Mouse (Mus musculus) midbrain, postnatal 0 days (tissue): Measurements from ENCODE around the gene Mief2. TPM values are rescaled to one million over a fixed set of nuclear protein-coding genes. Genes with fewer than 3 reads are reported as not detected.

ENCODE experiments used
- ATAC-seq: fragments of 200-750 bp; cut with Nextera tagmentation; 2 replicates; pipeline ENCODE4 v1.8.0; 2017; ENCODE audit warnings: moderate number of reproducible peaks, mild to moderate bottlenecking, moderate TSS enrichment, moderate library complexity; ENCODE audit not compliant: low FRiP score
- DNase-seq: peaks from one replicate; pipeline ENCODE4 v3.0.0-alpha.2; 2015; ENCODE audit warnings: low spot score
- H3K27ac ChIP-seq: fragments of 300-500 bp; sonication (generic); 2 replicates; pipeline ENCODE4 v1.5.1; 2014; ENCODE audit warnings: low read depth, mild to moderate bottlenecking, low read length, mixed read lengths
- H3K27me3 ChIP-seq: fragments of 300-500 bp; sonication (generic); 2 replicates; pipeline ENCODE4 v1.6.1; 2014; ENCODE audit warnings: low read length, control low read depth, mixed read lengths; ENCODE audit not compliant: insufficient read depth
- H3K36me3 ChIP-seq: fragments of 300-500 bp; sonication (generic); 2 replicates; pipeline ENCODE4 v1.6.1; 2014; ENCODE audit warnings: low read length, control low read depth, mixed read lengths; ENCODE audit not compliant: insufficient read depth
- H3K4me1 ChIP-seq: fragments of 300-500 bp; sonication (generic); 2 replicates; pipeline ENCODE4 v1.6.1; 2014; ENCODE audit warnings: mild to moderate bottlenecking, control low read depth, antibody characterized with exemption, low read length, mixed read lengths; ENCODE audit not compliant: insufficient read depth
- H3K4me2 ChIP-seq: fragments of 300-500 bp; sonication (generic); 2 replicates; pipeline ENCODE4 v1.6.1; 2014; ENCODE audit warnings: low read depth, mild to moderate bottlenecking, low read length, mixed read lengths; ENCODE audit not compliant: poor library complexity, severe bottlenecking
- H3K4me3 ChIP-seq: fragments of 300-500 bp; sonication (generic); 2 replicates; pipeline ENCODE4 v1.5.1; 2014; ENCODE audit warnings: low read depth, mild to moderate bottlenecking, low read length, moderate library complexity
- H3K9ac ChIP-seq: fragments of 300-500 bp; sonication (generic); replicated peaks from 2 replicates; pipeline ENCODE4 v1.6.1; 2014; ENCODE audit warnings: mild to moderate bottlenecking, low read length, moderate library complexity, mixed read lengths; ENCODE audit not compliant: poor library complexity, severe bottlenecking
- H3K9me3 ChIP-seq: fragments of 300-500 bp; sonication (generic); 2 replicates; pipeline ENCODE4 v1.6.1; 2016; ENCODE audit warnings: low read length, control low read depth
- CTCF ChIP-seq: IDR thresholded peaks from 2 replicates; pipeline ENCODE4 v1.5.1; 2016; ENCODE audit warnings: antibody characterized with exemption, mild to moderate bottlenecking
- WGBS: fragments of 180-500 bp; shearing (Covaris S2); extraction: QIAGEN DNeasy Blood & Tissue Kit; methylation state at CpG from one replicate; pipeline ENCODE4 v1.1.7; 2014; 5-methylcytosine and 5-hydroxymethylcytosine counted together
- polyA plus RNA-seq: library from polyadenylated mRNA; unstranded; fragments of >200 nt; fragmentation: Nextera tagmentation; extraction: Ambion mirVana; gene quantifications from 2 replicates; pipeline ENCODE4 v1.2.1, GENCODE M21; 2015
- total RNA-seq: library from RNA; depleted of rRNA; stranded (reverse); fragments of >200 nt; gene quantifications from 2 replicates; pipeline ENCODE4 v1.2.3, GENCODE M21; 2014

Mief2 gene
- total and polyA plus RNA-seq, 2 experiments from 2014 or later = 24.0 to 36.6 TPM

- no peak overlapping the region for H3K27ac ChIP-seq
- TF ChIP-seq CTCF = no peak
- no peak for DNase-seq
These were observed 22.1 kb upstream of the Mief2 start for GRCm38 (mm10) chr11:60706076-60706475.

GRCm38 (mm10) chr11:60706696-60707480, 21.3 kb upstream of the Mief2 start:
- no peak for TF ChIP-seq CTCF
- peaks cover 73% of the 10 kb centered on the region for H3K36me3 ChIP-seq
- H3K4me1 ChIP-seq = no peaks in the 10 kb centered on the region
- no peaks in the 10 kb centered on the region for H3K27me3 ChIP-seq
- ATAC-seq = no peak
- H3K9me3 ChIP-seq = no peaks in the 10 kb centered on the region
- no peak overlapping the region for H3K27ac ChIP-seq
- no peak overlapping the region for H3K4me3 ChIP-seq
- H3K9ac ChIP-seq = no peak overlapping the region
- H3K4me2 ChIP-seq = no peak overlapping the region
- no peak for DNase-seq
- WGBS = 87% methylated on average over 13 of the region's 14 CpGs

More at GRCm38 (mm10) chr11:60706076-60706475, 22.1 kb upstream of the Mief2 start:
- H3K4me1 ChIP-seq = peaks cover 3% of the 10 kb centered on the region; the same call in 1 of the 2 replicates
- H3K36me3 ChIP-seq = peaks cover 65% of the 10 kb centered on the region
- no peaks in the 10 kb centered on the region for H3K9me3 ChIP-seq
- no peak for ATAC-seq
- H3K27me3 ChIP-seq = no peaks in the 10 kb centered on the region
- WGBS = 94% methylated on average over 7 of the region's 7 CpGs
- H3K4me3 ChIP-seq = no peak overlapping the region
- no peak overlapping the region for H3K4me2 ChIP-seq
- no peak overlapping the region for H3K9ac ChIP-seq

GRCm38 (mm10) chr11:60707672-60708071, 20.5 kb upstream of the Mief2 start:
- no peak for TF ChIP-seq CTCF
- WGBS = 90% methylated on average over 3 of the region's 3 CpGs
- no peak for ATAC-seq

GRCm38 (mm10) chr11:60708631-60709030, 19.6 kb upstream of the Mief2 start:
- Histone ChIP-seq H3K36me3 (peaks cover 90% of the 10 kb centered on the region), H3K4me1 (no peaks in the 10 kb centered on the region), H3K4me2 (no peak overlapping the region), H3K9ac (no peak overlapping the region), H3K9me3 (no peaks in the 10 kb centered on the region), H3K27me3 (no peaks in the 10 kb centered on the region), H3K4me3 (no peak overlapping the region), H3K27ac (no peak overlapping the region)
- DNase-seq (no peak), ATAC-seq (no peak)
- WGBS = 82% methylated on average over 10 of the region's 10 CpGs
- no peak for TF ChIP-seq CTCF

More at GRCm38 (mm10) chr11:60707672-60708071, 20.5 kb upstream of the Mief2 start:
- DNase-seq = no peak
- Histone ChIP-seq H3K27me3 (no peaks in the 10 kb centered on the region), H3K4me3 (no peak overlapping the region), H3K9ac (no peak overlapping the region), H3K4me2 (no peak overlapping the region), H3K9me3 (no peaks in the 10 kb centered on the region), H3K27ac (no peak overlapping the region), H3K36me3 (peaks cover 81% of the 10 kb centered on the region), H3K4me1 (no peaks in the 10 kb centered on the region)

- no peak for TF ChIP-seq CTCF
- Histone ChIP-seq H3K4me1 (no peaks in the 10 kb centered on the region), H3K27ac (no peak overlapping the region), H3K27me3 (no peaks in the 10 kb centered on the region), H3K9me3 (no peaks in the 10 kb centered on the region), H3K4me2 (no peak overlapping the region), H3K9ac (no peak overlapping the region), H3K4me3 (no peak overlapping the region), H3K36me3 (peaks cover 97% of the 10 kb centered on the region)
- WGBS = 95% methylated on average over 45 of the region's 45 CpGs
- DNase-seq = no peak
- no peak for ATAC-seq
These were observed 18.4 kb upstream of the Mief2 start for GRCm38 (mm10) chr11:60709481-60710465.
